Mouse (Mus musculus) cerebellum, adult 9-10 months (tissue): ENCODE measurements around the gene Gapvd1.
"Not testable (repeated sequence)": the region's sequence is repeated elsewhere in the genome, so short reads cannot be mapped to it uniquely, and the experiment has no call there.

Experiments
- DNase-seq: peaks from one replicate; pipeline ENCODE4 v3.0.0; 2022

Gapvd1 gene

GRCm38 (mm10) chr2:34754551-34755358 lies at the start of gene Gapvd1:
Gapvd1 (minus strand) TSS chr2:34755232.
- peak; percentile 57 for DNase-seq

- peak; percentile 41 for DNase-seq
Measured at GRCm38 (mm10) chr2:34804815-34805214, 49.8 kb upstream of the Gapvd1 start.

- DNase-seq, result peak; percentile 43
Measured at GRCm38 (mm10) chr2:34804172-34804571, 49.1 kb upstream of the Gapvd1 start.

GRCm38 (mm10) chr2:34803746-34804145 lies 48.7 kb upstream of the Gapvd1 start:
- DNase-seq, result peak; percentile 60

- peak; percentile 63 for DNase-seq
Measured at GRCm38 (mm10) chr2:34802565-34803245, 47.7 kb upstream of the Gapvd1 start.

GRCm38 (mm10) chr2:34801516-34802482 lies 46.8 kb upstream of the Gapvd1 start:
- DNase-seq, result peak; percentile 98

- peak; percentile 47 for DNase-seq
Measured at GRCm38 (mm10) chr2:34800371-34800770, 45.3 kb upstream of the Gapvd1 start.

GRCm38 (mm10) chr2:34799357-34800256 lies 44.6 kb upstream of the Gapvd1 start, which contains the start of gene Rabepk:
Rabepk (minus strand) TSS chr2:34799912.
- DNase-seq, result peak; percentile 80

- DNase-seq, result no peak
Measured at GRCm38 (mm10) chr2:34795426-34795825, 40.4 kb upstream of the Gapvd1 start.

- DNase-seq, result no peak
Measured at GRCm38 (mm10) chr2:34794511-34794910, 39.5 kb upstream of the Gapvd1 start.

GRCm38 (mm10) chr2:34792543-34792942 lies 37.5 kb upstream of the Gapvd1 start:
- not testable (repeated sequence) for DNase-seq

GRCm38 (mm10) chr2:34790282-34790681 lies 35.2 kb upstream of the Gapvd1 start:
- no peak for DNase-seq

- no peak for DNase-seq
Measured at GRCm38 (mm10) chr2:34784085-34784484, 29.1 kb upstream of the Gapvd1 start.

- DNase-seq, result no peak
Measured at GRCm38 (mm10) chr2:34783064-34784020, 28.3 kb upstream of the Gapvd1 start.

GRCm38 (mm10) chr2:34777237-34777868 lies 22.3 kb upstream of the Gapvd1 start:
- DNase-seq, result no peak

GRCm38 (mm10) chr2:34774493-34774892 lies 19.5 kb upstream of the Gapvd1 start:
- no peak for DNase-seq

GRCm38 (mm10) chr2:34773673-34774072 lies 18.6 kb upstream of the Gapvd1 start:
- DNase-seq, result no peak

- DNase-seq, result no peak
Measured at GRCm38 (mm10) chr2:34772252-34773235, 17.5 kb upstream of the Gapvd1 start.
